Mouse (Mus musculus) G1E (cell line): Measurements from ENCODE around the gene Cebpb.

Source experiments
- CTCF ChIP-seq: IDR thresholded peaks from 2 replicates; pipeline ENCODE4 v1.5.1; 2012; ENCODE audit warnings: low read depth, low read length, inconsistent platforms, mixed read lengths
- GATA1 ChIP-seq: IDR thresholded peaks from 2 replicates; pipeline ENCODE4 v1.6.1; 2012; ENCODE audit warnings: borderline replicate concordance, low read length, inconsistent platforms, mixed read lengths
- TAL1 ChIP-seq: conservative IDR thresholded peaks from 2 replicates; pipeline ENCODE4 v1.6.1; 2012; ENCODE audit warnings: low read depth, low read length, inconsistent platforms, mixed read lengths

DNA sequence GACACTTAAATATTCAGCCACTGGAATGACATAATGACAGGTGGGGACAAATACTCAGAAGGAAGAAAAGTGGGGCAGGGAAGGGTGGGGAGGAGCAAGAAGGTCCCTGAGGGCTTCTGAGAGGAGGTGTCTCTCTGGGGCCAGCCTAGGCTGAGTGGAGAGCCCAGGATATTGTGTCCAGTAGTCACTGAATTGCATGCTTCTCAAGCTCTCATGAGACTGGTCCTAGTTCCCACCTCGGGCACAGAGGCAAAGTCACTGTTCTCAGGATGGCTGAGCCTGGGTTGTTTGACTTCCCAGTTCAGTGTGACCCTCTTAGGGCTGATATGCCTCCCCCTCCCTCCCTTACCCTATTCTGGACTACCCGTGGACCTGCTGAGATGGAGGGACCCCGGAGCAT, 4.1 kb downstream of the Cebpb start:
- TF ChIP-seq CTCF (no peak), GATA1 (no peak), TAL1 (no peak)
